Mouse (Mus musculus) urinary bladder, postnatal 4 days (tissue): Measurements from ENCODE around the gene Ube2o.

Experiments
- DNase-seq, 2 experiments: peaks; one replicate each; pipeline ENCODE4 v3.0.0; 2021 to 2022; ENCODE audit warnings: low spot score in 2 of 2

Gene Ube2o

GRCm38 (mm10) chr11:116488207-116488606, 93.0 kb downstream of the Ube2o start:
- DNase-seq = no peak
